Mouse (Mus musculus) kidney, postnatal 0 days (tissue): ENCODE measurements around the gene C2cd4b. TPM values are rescaled to one million over a fixed set of nuclear protein-coding genes. Genes with fewer than 3 reads are reported as not detected.

ENCODE experiments used
- ATAC-seq: fragments of 200-750 bp; cut with Nextera tagmentation; replicated peaks from 2 replicates; pipeline ENCODE4 v1.8.0; 2017; ENCODE audit warnings: low read depth, moderate number of reproducible peaks, moderate TSS enrichment, moderate library complexity; ENCODE audit not compliant: low FRiP score
- DNase-seq: peaks from one replicate; pipeline ENCODE4 v3.0.0-alpha.2; 2016; ENCODE audit warnings: low spot score
- H3K27ac ChIP-seq: fragments of 300-500 bp; sonication (generic); 2 replicates; pipeline ENCODE4 v1.5.1; 2014; ENCODE audit warnings: mild to moderate bottlenecking
- H3K27me3 ChIP-seq: fragments of 300-500 bp; sonication (generic); 2 replicates; pipeline ENCODE4 v1.6.1; 2014; ENCODE audit warnings: low read length, mixed read lengths; ENCODE audit not compliant: insufficient read depth
- H3K36me3 ChIP-seq: fragments of 300-500 bp; sonication (generic); 2 replicates; pipeline ENCODE4 v1.6.1; 2014; ENCODE audit warnings: low read length, mixed read lengths; ENCODE audit not compliant: insufficient read depth
- H3K4me1 ChIP-seq: fragments of 300-500 bp; sonication (generic); replicated peaks from 2 replicates; pipeline ENCODE4 v1.6.1; 2014; ENCODE audit warnings: antibody characterized with exemption, low read length, mixed read lengths; ENCODE audit not compliant: insufficient read depth
- H3K4me2 ChIP-seq: fragments of 300-500 bp; sonication (generic); 2 replicates; pipeline ENCODE4 v1.6.1; 2014; ENCODE audit warnings: mild to moderate bottlenecking, low read length, moderate library complexity, mixed read lengths
- H3K4me3 ChIP-seq: fragments of 300-500 bp; sonication (generic); replicated peaks from 2 replicates; pipeline ENCODE4 v1.5.1; 2014; ENCODE audit warnings: low read depth, low read length
- H3K9ac ChIP-seq: fragments of 300-500 bp; sonication (generic); 2 replicates; pipeline ENCODE4 v1.6.1; 2014; ENCODE audit warnings: low read depth, low read length
- H3K9me3 ChIP-seq: fragments of 300-500 bp; sonication (generic); replicated peaks from 2 replicates; pipeline ENCODE4 v1.6.1; 2016; ENCODE audit warnings: low read length, inconsistent platforms, mixed read lengths
- CTCF ChIP-seq: IDR thresholded peaks from 2 replicates; pipeline ENCODE4 v1.5.1; 2016; ENCODE audit warnings: antibody characterized with exemption, low read depth, mild to moderate bottlenecking, moderate library complexity
- WGBS: fragments of 180-500 bp; shearing (Covaris S2); extraction: QIAGEN DNeasy Blood & Tissue Kit; methylation state at CpG from one replicate; pipeline ENCODE4 v1.1.7; 2014; 5-methylcytosine and 5-hydroxymethylcytosine counted together
- polyA plus RNA-seq: library from polyadenylated mRNA; unstranded; fragments of >200 nt; fragmentation: Nextera tagmentation; extraction: Ambion mirVana; gene quantifications from 2 replicates; pipeline ENCODE4 v1.2.1, GENCODE M21; 2015

Gene C2cd4b
- polyA plus RNA-seq, 1 experiment from 2014 or later, result 0.54 TPM

GRCm38 (mm10) chr9:67783925-67784324, 24.7 kb downstream of the C2cd4b start:
- peak; percentile 60 for TF ChIP-seq CTCF
- Histone ChIP-seq H3K9ac (no peak overlapping the region), H3K4me2 (no peak overlapping the region), H3K36me3 (no peaks in the 10 kb centered on the region), H3K4me3 (no peak overlapping the region), H3K4me1 (no peaks in the 10 kb centered on the region), H3K9me3 (no peaks in the 10 kb centered on the region), H3K27me3 (no peaks in the 10 kb centered on the region), H3K27ac (no peak overlapping the region)
- DNase-seq (no peak), ATAC-seq (no peak)

GRCm38 (mm10) chr9:67786311-67786710, 27.1 kb downstream of the C2cd4b start:
- DNase-seq (peak; percentile 35), ATAC-seq (no peak)
- no peak overlapping the region for H3K27ac ChIP-seq
- H3K9me3 ChIP-seq, result no peaks in the 10 kb centered on the region
- no peaks in the 10 kb centered on the region for H3K27me3 ChIP-seq
- H3K9ac ChIP-seq, result no peak overlapping the region
- H3K4me2 ChIP-seq, result no peak overlapping the region
- no peak for TF ChIP-seq CTCF
- no peaks in the 10 kb centered on the region for H3K4me1 ChIP-seq
- 47% methylated on average over 7 of the region's 7 CpGs for WGBS
- no peak overlapping the region for H3K4me3 ChIP-seq
- H3K36me3 ChIP-seq, result no peaks in the 10 kb centered on the region

- Histone ChIP-seq H3K4me3 (no peak overlapping the region), H3K4me1 (no peaks in the 10 kb centered on the region), H3K9me3 (no peaks in the 10 kb centered on the region), H3K4me2 (no peak overlapping the region), H3K36me3 (no peaks in the 10 kb centered on the region), H3K27me3 (no peaks in the 10 kb centered on the region), H3K9ac (no peak overlapping the region), H3K27ac (no peak overlapping the region)
- no peak for ATAC-seq
- TF ChIP-seq CTCF, result no peak
- 65% methylated on average over 6 of the region's 6 CpGs for WGBS
- peak; percentile 8 for DNase-seq
Measured at GRCm38 (mm10) chr9:67787671-67788070, 28.4 kb downstream of the C2cd4b start.

- DNase-seq (no peak), ATAC-seq (no peak)
- no peak overlapping the region for H3K4me3 ChIP-seq
- WGBS, result 52% methylated on average over 5 of the region's 5 CpGs
- no peaks in the 10 kb centered on the region for H3K27me3 ChIP-seq
- no peak overlapping the region for H3K9ac ChIP-seq
- no peak overlapping the region for H3K27ac ChIP-seq
- H3K4me2 ChIP-seq, result no peak overlapping the region
- no peaks in the 10 kb centered on the region for H3K9me3 ChIP-seq
- no peak for TF ChIP-seq CTCF
- H3K36me3 ChIP-seq, result no peaks in the 10 kb centered on the region
- H3K4me1 ChIP-seq, result no peaks in the 10 kb centered on the region
Measured at GRCm38 (mm10) chr9:67792405-67792804, 33.2 kb downstream of the C2cd4b start.

- Histone ChIP-seq H3K9me3 (no peaks in the 10 kb centered on the region), H3K36me3 (no peaks in the 10 kb centered on the region), H3K4me2 (no peak overlapping the region), H3K27ac (no peak overlapping the region), H3K4me1 (no peaks in the 10 kb centered on the region), H3K27me3 (no peaks in the 10 kb centered on the region), H3K4me3 (no peak overlapping the region), H3K9ac (no peak overlapping the region)
- ATAC-seq (no peak), DNase-seq (no peak)
- 71% methylated on average over 6 of the region's 6 CpGs for WGBS
- TF ChIP-seq CTCF, result no peak
Measured at GRCm38 (mm10) chr9:67793501-67793900, 34.3 kb downstream of the C2cd4b start.

GRCm38 (mm10) chr9:67794216-67794615, 35.0 kb downstream of the C2cd4b start:
- TF ChIP-seq CTCF, result no peak
- no peak overlapping the region for H3K4me2 ChIP-seq
- H3K9me3 ChIP-seq, result no peaks in the 10 kb centered on the region
- no peak for ATAC-seq
- no peak for DNase-seq
- no peaks in the 10 kb centered on the region for H3K36me3 ChIP-seq
- H3K4me3 ChIP-seq, result no peak overlapping the region
- H3K27ac ChIP-seq, result no peak overlapping the region
- H3K9ac ChIP-seq, result no peak overlapping the region
- no peaks in the 10 kb centered on the region for H3K4me1 ChIP-seq
- 71% methylated on average over 1 of the region's 1 CpGs for WGBS
- no peaks in the 10 kb centered on the region for H3K27me3 ChIP-seq

GRCm38 (mm10) chr9:67794668-67795067, 35.4 kb downstream of the C2cd4b start:
- no peaks in the 10 kb centered on the region for H3K4me1 ChIP-seq
- H3K9ac ChIP-seq, result no peak overlapping the region
- TF ChIP-seq CTCF, result no peak
- no peaks in the 10 kb centered on the region for H3K36me3 ChIP-seq
- 88% methylated on average over 4 of the region's 4 CpGs for WGBS
- H3K27me3 ChIP-seq, result no peaks in the 10 kb centered on the region
- H3K4me3 ChIP-seq, result no peak overlapping the region
- H3K27ac ChIP-seq, result no peak overlapping the region
- no peak overlapping the region for H3K4me2 ChIP-seq
- DNase-seq, result no peak
- H3K9me3 ChIP-seq, result no peaks in the 10 kb centered on the region
- ATAC-seq, result no peak
